Mouse (Mus musculus) heart, embryonic 11.5 days (tissue): ENCODE measurements around the gene Ipo9. TPM values are rescaled to one million over a fixed set of nuclear protein-coding genes. Genes with fewer than 3 reads are reported as not detected.

Experiments
- ATAC-seq: fragments of 200-750 bp; cut with Nextera tagmentation; replicated peaks from 2 replicates; pipeline ENCODE4 v1.8.0; 2017; ENCODE audit warnings: moderate library complexity; ENCODE audit not compliant: insufficient number of reproducible peaks, low FRiP score, low TSS enrichment
- H3K27ac ChIP-seq: fragments of 300-500 bp; sonication (generic); 2 replicates; pipeline ENCODE4 v1.5.1; 2014; ENCODE audit warnings: mild to moderate bottlenecking, low read depth, low read length
- H3K27me3 ChIP-seq: fragments of 300-500 bp; sonication (generic); 2 replicates; pipeline ENCODE4 v1.6.1; 2014; ENCODE audit warnings: mild to moderate bottlenecking, low read length, mixed read lengths; ENCODE audit not compliant: control insufficient read depth, insufficient read depth
- H3K36me3 ChIP-seq: fragments of 300-500 bp; sonication (generic); 2 replicates; pipeline ENCODE4 v1.6.1; 2014; ENCODE audit warnings: mild to moderate bottlenecking, low read length, moderate library complexity, mixed read lengths; ENCODE audit not compliant: control insufficient read depth, insufficient read depth
- H3K4me1 ChIP-seq: fragments of 300-500 bp; sonication (generic); 2 replicates; pipeline ENCODE4 v1.6.1; 2014; ENCODE audit warnings: low read length; ENCODE audit not compliant: control insufficient read depth, insufficient read depth
- H3K4me2 ChIP-seq: fragments of 300-500 bp; sonication (generic); 2 replicates; pipeline ENCODE4 v1.6.1; 2014; ENCODE audit warnings: mild to moderate bottlenecking, moderate library complexity
- H3K4me3 ChIP-seq: fragments of 300-500 bp; sonication (generic); 2 replicates; pipeline ENCODE4 v1.5.1; 2014; ENCODE audit warnings: low read depth, low read length
- H3K9ac ChIP-seq: fragments of 300-500 bp; sonication (generic); 2 replicates; pipeline ENCODE4 v1.6.1; 2014; ENCODE audit warnings: mild to moderate bottlenecking, low read depth, low read length, moderate library complexity
- H3K9me3 ChIP-seq: fragments of 300-500 bp; sonication (generic); replicated peaks from 2 replicates; pipeline ENCODE4 v1.6.1; 2016; ENCODE audit warnings: low read length; ENCODE audit not compliant: control insufficient read depth
- WGBS: fragments of 180-500 bp; shearing (Covaris S2); extraction: QIAGEN DNeasy Blood & Tissue Kit; methylation state at CpG from one replicate; pipeline ENCODE4 v1.1.7; 2014; ENCODE audit not compliant: insufficient replicate concordance; 5-methylcytosine and 5-hydroxymethylcytosine counted together
- polyA plus RNA-seq: library from polyadenylated mRNA; unstranded; fragments of >200 nt; fragmentation: Nextera tagmentation; extraction: Ambion mirVana; gene quantifications from 2 replicates; pipeline ENCODE4 v1.2.1, GENCODE M21; 2014

Gene Ipo9
- polyA plus RNA-seq, 1 experiment from 2014 or later, result 132 TPM

GRCm38 (mm10) chr1:135448940-135449339 is 18.6 kb upstream of the Ipo9 start:
- Histone ChIP-seq H3K4me2 (no peak overlapping the region), H3K9ac (no peak overlapping the region), H3K27me3 (no peaks in the 10 kb centered on the region), H3K9me3 (no peaks in the 10 kb centered on the region), H3K36me3 (peaks cover 36% of the 10 kb centered on the region), H3K27ac (no peak overlapping the region), H3K4me3 (no peak overlapping the region), H3K4me1 (no peaks in the 10 kb centered on the region)
- 86% methylated on average over 5 of the region's 5 CpGs for WGBS
- ATAC-seq, result no peak

DNA sequence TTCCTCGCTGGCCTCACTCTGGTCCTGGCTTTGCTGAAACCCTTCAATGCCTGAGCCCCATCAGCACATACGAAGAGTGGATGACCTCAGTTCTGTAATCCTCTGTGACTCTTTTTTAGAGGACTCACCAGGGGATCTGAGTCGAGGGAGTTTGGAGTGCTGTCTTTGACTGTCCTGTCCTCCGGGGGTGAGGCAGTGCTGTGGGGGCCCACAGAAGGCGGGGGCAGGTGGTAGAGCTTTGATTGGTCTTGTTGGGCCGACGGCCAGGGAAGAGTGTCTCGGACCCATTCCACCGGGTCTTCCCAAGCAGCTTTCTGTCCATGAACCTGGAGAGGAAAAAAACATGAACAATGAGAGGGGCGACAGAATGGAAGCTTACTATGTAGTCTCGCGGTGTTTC is 13.2 kb upstream of the Ipo9 start:
- no peak overlapping the region for H3K4me3 ChIP-seq
- H3K27ac ChIP-seq, result no peak overlapping the region
- no peaks in the 10 kb centered on the region for H3K4me1 ChIP-seq
- H3K36me3 ChIP-seq, result peaks cover 30% of the 10 kb centered on the region
- no peaks in the 10 kb centered on the region for H3K27me3 ChIP-seq
- WGBS, result 88% methylated on average over 12 of the region's 12 CpGs
- H3K9me3 ChIP-seq, result no peaks in the 10 kb centered on the region
- no peak overlapping the region for H3K4me2 ChIP-seq
- H3K9ac ChIP-seq, result no peak overlapping the region
- ATAC-seq, result no peak

DNA sequence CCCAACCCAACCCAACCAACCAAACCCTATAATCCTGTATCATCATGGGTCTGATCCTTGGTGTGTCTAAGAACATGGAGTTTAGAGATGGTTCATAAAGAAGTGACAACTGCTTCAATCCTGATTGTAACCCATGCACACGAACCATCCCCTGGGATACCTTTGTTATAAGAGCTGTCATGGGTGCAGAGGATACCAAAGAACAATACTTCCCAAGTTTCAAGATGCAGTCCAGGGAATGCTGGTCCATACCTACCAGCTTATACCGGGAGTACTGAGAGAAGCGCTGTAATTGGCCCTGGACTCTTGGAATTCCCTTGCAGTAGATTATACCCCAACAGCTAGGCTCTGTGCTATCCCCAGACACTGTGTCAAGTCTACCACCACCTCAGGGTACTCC is 11.6 kb upstream of the Ipo9 start:
- no peak overlapping the region for H3K27ac ChIP-seq
- H3K36me3 ChIP-seq, result peaks cover 27% of the 10 kb centered on the region
- 87% methylated on average over 3 of the region's 3 CpGs for WGBS

DNA sequence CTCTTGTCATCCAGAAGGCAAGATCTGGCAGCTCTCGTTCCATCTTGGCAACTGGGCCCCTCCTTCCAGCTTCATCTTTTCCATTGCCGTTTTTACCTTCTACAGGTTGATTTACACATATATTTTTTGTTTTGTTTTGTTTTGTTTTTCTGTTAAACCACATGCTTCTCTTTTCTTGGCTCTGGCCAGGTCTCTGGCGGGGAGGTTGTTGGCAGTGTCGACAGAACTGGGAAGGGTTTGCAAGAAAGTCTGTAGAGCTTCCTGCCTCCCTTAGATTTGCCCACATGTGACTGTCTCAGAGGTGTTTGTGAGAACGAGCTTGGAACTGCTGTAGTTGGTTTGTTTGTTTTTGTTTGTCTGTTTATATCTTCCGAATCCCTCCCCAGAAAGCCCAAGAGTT is 10.7 kb upstream of the Ipo9 start:
- Histone ChIP-seq H3K36me3 (peaks cover 27% of the 10 kb centered on the region), H3K27ac (no peak overlapping the region), H3K9me3 (no peaks in the 10 kb centered on the region), H3K4me2 (no peak overlapping the region), H3K27me3 (no peaks in the 10 kb centered on the region), H3K9ac (no peak overlapping the region), H3K4me3 (no peak overlapping the region), H3K4me1 (no peaks in the 10 kb centered on the region)
- WGBS, result 81% methylated on average over 6 of the region's 6 CpGs
- no peak for ATAC-seq

More for the DNA sequence above, 11.6 kb upstream of the Ipo9 start:
- Histone ChIP-seq H3K9me3 (no peaks in the 10 kb centered on the region), H3K4me3 (no peak overlapping the region), H3K27me3 (no peaks in the 10 kb centered on the region), H3K4me1 (no peaks in the 10 kb centered on the region), H3K4me2 (no peak overlapping the region), H3K9ac (no peak overlapping the region)
- no peak for ATAC-seq

DNA sequence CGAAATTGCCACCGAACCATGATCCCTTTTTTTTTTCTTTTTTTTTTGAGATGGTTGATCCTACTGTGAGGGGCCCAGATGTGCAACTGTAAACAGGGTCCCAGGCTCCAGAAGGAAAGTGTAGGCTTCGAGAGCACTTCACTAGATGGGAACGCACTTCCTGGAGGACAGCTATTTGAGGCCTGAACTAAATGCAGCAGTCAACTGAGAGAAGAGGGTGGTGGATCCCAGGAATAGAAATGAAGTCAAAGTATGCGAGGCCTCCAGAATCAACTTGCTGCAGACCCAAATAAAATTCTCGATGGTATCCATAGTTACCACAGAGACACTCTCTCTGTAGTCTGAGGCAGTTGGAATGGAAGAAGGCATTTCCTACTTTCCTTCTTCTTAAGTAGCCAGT is 8.5 kb upstream of the Ipo9 start:
- WGBS, result 81% methylated on average over 6 of the region's 6 CpGs
- no peak overlapping the region for H3K27ac ChIP-seq
- H3K36me3 ChIP-seq, result peaks cover 27% of the 10 kb centered on the region
- no peaks in the 10 kb centered on the region for H3K27me3 ChIP-seq
- H3K9me3 ChIP-seq, result no peaks in the 10 kb centered on the region
- ATAC-seq, result no peak
- H3K4me1 ChIP-seq, result no peaks in the 10 kb centered on the region
- no peak overlapping the region for H3K4me3 ChIP-seq
- no peak overlapping the region for H3K4me2 ChIP-seq
- H3K9ac ChIP-seq, result no peak overlapping the region

- Histone ChIP-seq H3K4me3 (no peak overlapping the region), H3K27ac (peak overlapping the region; percentile 50; the same call in 1 of the 2 replicates), H3K4me2 (no peak overlapping the region), H3K9me3 (no peaks in the 10 kb centered on the region), H3K27me3 (no peaks in the 10 kb centered on the region), H3K36me3 (peaks cover 6% of the 10 kb centered on the region; the same call in 1 of the 2 replicates), H3K9ac (no peak overlapping the region), H3K4me1 (peaks cover 4% of the 10 kb centered on the region; the same call in 1 of the 2 replicates)
- no peak for ATAC-seq
- WGBS, result 7% methylated on average over 2 of the region's 2 CpGs
Measured at GRCm38 (mm10) chr1:135435823-135436222, 5.5 kb upstream of the Ipo9 start.

- Histone ChIP-seq H3K9ac (peak overlapping the region; percentile 95), H3K4me2 (peak overlapping the region; percentile 77), H3K36me3 (0 out of 2 replicates have a peak, but pooled peaks cover 2% of the 10 kb centered on the region), H3K27me3 (no peaks in the 10 kb centered on the region), H3K4me1 (peaks cover 13% of the 10 kb centered on the region), H3K4me3 (peak overlapping the region; percentile 97), H3K27ac (0 out of 2 replicates have a peak overlapping the region, but pooled peaks have one; percentile 47), H3K9me3 (no peaks in the 10 kb centered on the region)
- peak; percentile 37 for ATAC-seq
- 3% methylated on average over 14 of the region's 14 CpGs for WGBS
Measured at GRCm38 (mm10) chr1:135430669-135431017, 344 bp upstream of the Ipo9 start.

DNA sequence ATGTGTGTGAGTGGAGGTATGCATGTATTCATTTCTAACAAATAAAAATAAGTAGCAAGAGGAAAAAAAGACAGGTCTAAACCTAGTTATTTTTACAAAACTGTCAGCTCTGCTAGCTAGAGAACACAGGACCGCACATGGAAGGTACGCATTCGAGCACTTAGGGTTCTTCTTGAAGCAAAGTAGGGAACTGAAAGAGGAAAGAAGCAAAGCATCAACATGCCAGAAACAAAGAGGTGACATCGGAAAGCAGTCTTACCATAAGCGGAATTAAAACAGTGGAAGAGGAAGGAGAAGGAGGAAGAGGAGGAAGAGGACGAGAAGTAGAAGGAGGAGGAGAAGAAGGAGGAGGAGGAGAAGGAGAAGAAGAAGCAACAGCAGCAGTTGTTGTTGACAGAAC is 2.9 kb downstream of the Ipo9 start:
- H3K9me3 ChIP-seq, result no peaks in the 10 kb centered on the region
- no peak for ATAC-seq
- H3K27ac ChIP-seq, result no peak overlapping the region
- H3K36me3 ChIP-seq, result peaks cover 9% of the 10 kb centered on the region
- no peak overlapping the region for H3K4me2 ChIP-seq
- no peak overlapping the region for H3K9ac ChIP-seq
- no peak overlapping the region for H3K4me3 ChIP-seq
- H3K4me1 ChIP-seq, result peaks cover 13% of the 10 kb centered on the region
- WGBS, result 86% methylated on average over 6 of the region's 6 CpGs
- H3K27me3 ChIP-seq, result no peaks in the 10 kb centered on the region

GRCm38 (mm10) chr1:135426645-135427044 is 3.7 kb downstream of the Ipo9 start:
- Histone ChIP-seq H3K27me3 (no peaks in the 10 kb centered on the region), H3K36me3 (peaks cover 9% of the 10 kb centered on the region), H3K9ac (no peak overlapping the region), H3K27ac (no peak overlapping the region), H3K4me1 (peaks cover 13% of the 10 kb centered on the region), H3K4me3 (no peak overlapping the region), H3K4me2 (no peak overlapping the region), H3K9me3 (no peaks in the 10 kb centered on the region)
- WGBS, result 94% methylated on average over 10 of the region's 10 CpGs
- no peak for ATAC-seq
